Mouse (Mus musculus): ENCODE results near the gene Inhbb. TPM values are rescaled to one million over a fixed set of nuclear protein-coding genes. Genes with fewer than 3 reads are reported as not detected.

The Inhbb gene
- polyA plus RNA-seq, 1 experiment from 2014 or later = 0.32 TPM

- WGBS = 57% methylated on average over 10 of the region's 10 CpGs
- Histone ChIP-seq H3K9ac (replicated peaks; ENCODE audit: low read length) (no peak overlapping the region), H3K4me1 (ENCODE audit: insufficient read depth, low read length) (peaks cover 4% of the 10 kb centered on the region; the same call in 1 of the 2 replicates), H3K9me3 (ENCODE audit: low read length) (no peaks in the 10 kb centered on the region), H3K4me3 (ENCODE audit: low read length) (no peak overlapping the region), H3K27ac (ENCODE audit: low read length) (no peak overlapping the region), H3K4me2 (replicated peaks; ENCODE audit: low read depth, low read length) (no peak overlapping the region), H3K36me3 (ENCODE audit: insufficient read depth, low read length) (no peaks in the 10 kb centered on the region), H3K27me3 (ENCODE audit: insufficient read depth, low read length) (no peaks in the 10 kb centered on the region)
- ATAC-seq (ENCODE audit: low FRiP score, low TSS enrichment) = no peak
Measured at GRCm38 (mm10) chr1:119446753-119447283, 24.8 kb upstream of the Inhbb start.

GRCm38 (mm10) chr1:119443591-119444350 is 21.7 kb upstream of the Inhbb start:
- Histone ChIP-seq H3K27me3 (ENCODE audit: insufficient read depth, low read length) (no peaks in the 10 kb centered on the region), H3K9me3 (ENCODE audit: low read length) (no peaks in the 10 kb centered on the region), H3K9ac (replicated peaks; ENCODE audit: low read length) (no peak overlapping the region), H3K4me3 (ENCODE audit: low read length) (no peak overlapping the region), H3K27ac (ENCODE audit: low read length) (no peak overlapping the region), H3K4me1 (ENCODE audit: insufficient read depth, low read length) (peaks cover 4% of the 10 kb centered on the region; the same call in 1 of the 2 replicates), H3K4me2 (replicated peaks; ENCODE audit: low read depth, low read length) (no peak overlapping the region), H3K36me3 (ENCODE audit: insufficient read depth, low read length) (no peaks in the 10 kb centered on the region)
- 87% methylated on average over 21 of the region's 21 CpGs for WGBS
- ATAC-seq (ENCODE audit: low FRiP score, low TSS enrichment) = no peak

GRCm38 (mm10) chr1:119442901-119443300 is 20.9 kb upstream of the Inhbb start:
- no peak overlapping the region for H3K4me3 ChIP-seq (ENCODE audit: low read length)
- no peak for ATAC-seq (ENCODE audit: low FRiP score, low TSS enrichment)
- H3K27me3 ChIP-seq (ENCODE audit: insufficient read depth, low read length) = no peaks in the 10 kb centered on the region
- no peaks in the 10 kb centered on the region for H3K9me3 ChIP-seq (ENCODE audit: low read length)
- H3K9ac ChIP-seq (replicated peaks; ENCODE audit: low read length) = no peak overlapping the region
- peaks cover 4% of the 10 kb centered on the region; the same call in 1 of the 2 replicates for H3K4me1 ChIP-seq (ENCODE audit: insufficient read depth, low read length)
- H3K36me3 ChIP-seq (ENCODE audit: insufficient read depth, low read length) = no peaks in the 10 kb centered on the region
- no peak overlapping the region for H3K27ac ChIP-seq (ENCODE audit: low read length)
- 93% methylated on average over 9 of the region's 9 CpGs for WGBS
- H3K4me2 ChIP-seq (replicated peaks; ENCODE audit: low read depth, low read length) = no peak overlapping the region

- 90% methylated on average over 9 of the region's 9 CpGs for WGBS
- Histone ChIP-seq H3K4me3 (ENCODE audit: low read length) (no peak overlapping the region), H3K4me2 (replicated peaks; ENCODE audit: low read depth, low read length) (no peak overlapping the region), H3K4me1 (ENCODE audit: insufficient read depth, low read length) (no peaks in the 10 kb centered on the region), H3K9ac (replicated peaks; ENCODE audit: low read length) (no peak overlapping the region), H3K36me3 (ENCODE audit: insufficient read depth, low read length) (no peaks in the 10 kb centered on the region), H3K27me3 (ENCODE audit: insufficient read depth, low read length) (no peaks in the 10 kb centered on the region), H3K9me3 (ENCODE audit: low read length) (no peaks in the 10 kb centered on the region), H3K27ac (ENCODE audit: low read length) (no peak overlapping the region)
- ATAC-seq (ENCODE audit: low FRiP score, low TSS enrichment) = no peak
Measured at GRCm38 (mm10) chr1:119438105-119438637, 16.1 kb upstream of the Inhbb start.

- Histone ChIP-seq H3K4me2 (replicated peaks; ENCODE audit: low read depth, low read length) (no peak overlapping the region), H3K27ac (ENCODE audit: low read length) (no peak overlapping the region), H3K9me3 (ENCODE audit: low read length) (no peaks in the 10 kb centered on the region), H3K27me3 (ENCODE audit: insufficient read depth, low read length) (no peaks in the 10 kb centered on the region), H3K4me1 (ENCODE audit: insufficient read depth, low read length) (no peaks in the 10 kb centered on the region), H3K9ac (replicated peaks; ENCODE audit: low read length) (no peak overlapping the region), H3K4me3 (ENCODE audit: low read length) (no peak overlapping the region), H3K36me3 (ENCODE audit: insufficient read depth, low read length) (no peaks in the 10 kb centered on the region)
- ATAC-seq (ENCODE audit: low FRiP score, low TSS enrichment) = no peak
- 67% methylated on average over 6 of the region's 6 CpGs for WGBS
Measured at GRCm38 (mm10) chr1:119437401-119437800, 15.4 kb upstream of the Inhbb start.

- Histone ChIP-seq H3K9me3 (ENCODE audit: low read length) (no peaks in the 10 kb centered on the region), H3K27ac (ENCODE audit: low read length) (no peak overlapping the region), H3K4me1 (ENCODE audit: insufficient read depth, low read length) (peaks cover 16% of the 10 kb centered on the region), H3K36me3 (ENCODE audit: insufficient read depth, low read length) (no peaks in the 10 kb centered on the region), H3K27me3 (ENCODE audit: insufficient read depth, low read length) (peaks cover 49% of the 10 kb centered on the region), H3K9ac (replicated peaks; ENCODE audit: low read length) (no peak overlapping the region), H3K4me2 (replicated peaks; ENCODE audit: low read depth, low read length) (no peak overlapping the region), H3K4me3 (ENCODE audit: low read length) (no peak overlapping the region)
- no peak for ATAC-seq (ENCODE audit: low FRiP score, low TSS enrichment)
- WGBS = 5% methylated on average over 6 of the region's 6 CpGs
Measured at GRCm38 (mm10) chr1:119424141-119424860, 2.3 kb upstream of the Inhbb start.

- Histone ChIP-seq H3K4me2 (replicated peaks; ENCODE audit: low read depth, low read length) (no peak overlapping the region), H3K4me1 (ENCODE audit: insufficient read depth, low read length) (peaks cover 16% of the 10 kb centered on the region), H3K9me3 (ENCODE audit: low read length) (no peaks in the 10 kb centered on the region), H3K27ac (ENCODE audit: low read length) (no peak overlapping the region), H3K4me3 (ENCODE audit: low read length) (no peak overlapping the region), H3K9ac (replicated peaks; ENCODE audit: low read length) (no peak overlapping the region), H3K36me3 (ENCODE audit: insufficient read depth, low read length) (no peaks in the 10 kb centered on the region), H3K27me3 (ENCODE audit: insufficient read depth, low read length) (peaks cover 57% of the 10 kb centered on the region)
- WGBS = 5% methylated on average over 14 of the region's 14 CpGs
- no peak for ATAC-seq (ENCODE audit: low FRiP score, low TSS enrichment)
Measured at GRCm38 (mm10) chr1:119423510-119423909, 1.5 kb upstream of the Inhbb start.

- Histone ChIP-seq H3K9ac (replicated peaks; ENCODE audit: low read length) (no peak overlapping the region), H3K4me2 (replicated peaks; ENCODE audit: low read depth, low read length) (peak overlapping the region; percentile 97)
- WGBS = 1% methylated on average over 31 of the region's 32 CpGs
Measured at GRCm38 (mm10) chr1:119422460-119423015, 490 bp upstream of the Inhbb start.

GRCm38 (mm10) chr1:119420984-119421575 is 968 bp downstream of the Inhbb start:
- Histone ChIP-seq H3K27me3 (ENCODE audit: insufficient read depth, low read length) (peaks cover 81% of the 10 kb centered on the region), H3K27ac (ENCODE audit: low read length) (no peak overlapping the region), H3K4me3 (ENCODE audit: low read length) (peak overlapping the region; percentile 68), H3K4me1 (ENCODE audit: insufficient read depth, low read length) (peaks cover 16% of the 10 kb centered on the region), H3K36me3 (ENCODE audit: insufficient read depth, low read length) (no peaks in the 10 kb centered on the region), H3K4me2 (replicated peaks; ENCODE audit: low read depth, low read length) (peak overlapping the region; percentile 97), H3K9ac (replicated peaks; ENCODE audit: low read length) (peak overlapping the region; percentile 48), H3K9me3 (ENCODE audit: low read length) (no peaks in the 10 kb centered on the region)
- peak; percentile 21 for ATAC-seq (ENCODE audit: low FRiP score, low TSS enrichment)
- WGBS = under 1% methylated on average over 45 of the region's 78 CpGs

More at GRCm38 (mm10) chr1:119422460-119423015, 490 bp upstream of the Inhbb start:
- H3K27ac ChIP-seq (ENCODE audit: low read length) = no peak overlapping the region
- H3K27me3 ChIP-seq (ENCODE audit: insufficient read depth, low read length) = peaks cover 66% of the 10 kb centered on the region
- H3K4me1 ChIP-seq (ENCODE audit: insufficient read depth, low read length) = peaks cover 16% of the 10 kb centered on the region
- H3K9me3 ChIP-seq (ENCODE audit: low read length) = no peaks in the 10 kb centered on the region
- peak overlapping the region; percentile 68 for H3K4me3 ChIP-seq (ENCODE audit: low read length)
- no peaks in the 10 kb centered on the region for H3K36me3 ChIP-seq (ENCODE audit: insufficient read depth, low read length)
- 0 out of 2 replicates have a peak, but pooled peaks have one; percentile 3 for ATAC-seq (ENCODE audit: low FRiP score, low TSS enrichment)

Data from kidney, embryonic 16.5 days (tissue).